Mouse (Mus musculus): ENCODE results near the gene Trip11.
"Not testable (repeated sequence)": the region's sequence is repeated elsewhere in the genome, so short reads cannot be mapped to it uniquely, and the experiment has no call there.

Gene Trip11

GRCm38 (mm10) chr12:101912626-101913490 lies at the start of gene Trip11:
Trip11 (minus strand) TSS chr12:101913267.
- DNase-seq = peak; percentile 92 to 93

DNA sequence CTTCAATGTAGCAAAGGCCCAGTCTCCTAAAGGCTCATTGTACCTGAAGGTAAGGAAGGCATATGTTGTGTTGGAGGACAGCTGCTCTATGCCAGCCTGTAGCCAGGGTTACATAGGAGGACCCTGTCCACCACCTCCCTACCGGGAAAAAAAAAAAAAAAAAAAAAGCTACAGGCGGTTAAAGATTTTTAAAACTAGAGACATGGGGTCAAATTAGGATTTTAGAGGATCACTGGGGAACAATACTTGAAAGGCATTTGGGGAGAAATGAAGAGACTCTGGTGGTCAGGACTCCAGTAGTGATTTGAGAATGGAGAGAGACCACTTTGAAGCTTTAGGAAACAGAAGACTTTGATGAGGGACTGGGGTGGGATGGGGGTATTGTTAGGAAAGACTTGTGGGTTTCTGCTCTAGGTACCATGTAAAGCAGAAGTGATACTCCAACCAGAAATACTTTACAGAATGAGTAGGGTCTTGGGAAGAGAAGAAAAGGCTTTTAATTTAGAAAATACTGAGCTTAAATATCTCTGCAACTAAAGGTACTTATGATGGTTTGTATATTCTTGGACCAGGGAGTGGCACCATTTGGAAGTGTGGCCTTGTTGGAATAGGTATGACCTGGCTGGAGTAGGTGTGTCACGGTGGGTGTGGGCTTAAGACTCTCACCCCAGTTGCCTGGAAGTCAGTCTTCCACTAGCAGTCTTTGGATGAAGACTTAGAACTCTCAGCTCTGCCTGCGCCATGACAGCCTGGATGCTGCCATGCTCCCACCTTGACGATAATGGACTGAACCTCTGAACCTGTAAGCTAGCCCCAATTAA lies 46.1 kb upstream of the Trip11 start:
- DNase-seq = not testable (repeated sequence)

DNA sequence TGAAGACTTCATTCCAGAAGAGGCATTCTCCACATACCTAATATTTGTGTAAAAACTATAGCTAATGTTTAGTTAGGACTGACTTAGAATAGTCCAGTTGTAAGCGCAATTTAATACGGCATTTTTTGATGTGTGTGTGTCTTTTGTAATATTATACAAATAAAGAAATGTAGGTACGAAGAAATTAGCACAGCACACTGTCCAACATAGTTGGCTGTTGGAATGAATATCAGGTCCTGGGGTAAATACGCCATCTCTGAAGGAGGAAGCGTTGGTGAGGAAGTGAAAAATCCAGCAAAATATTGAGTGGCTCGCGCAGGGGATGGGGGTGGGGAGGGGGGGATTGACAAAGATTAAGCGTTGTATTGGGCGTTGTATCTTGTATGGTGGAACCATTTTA lies 45.5 kb upstream of the Trip11 start:
- no peak for DNase-seq

GRCm38 (mm10) chr12:101957942-101958544 lies 45.0 kb upstream of the Trip11 start, which contains the start of gene Atxn3:
Atxn3 (minus strand) TSS chr12:101958246.
- DNase-seq = peak; percentile 98

DNA sequence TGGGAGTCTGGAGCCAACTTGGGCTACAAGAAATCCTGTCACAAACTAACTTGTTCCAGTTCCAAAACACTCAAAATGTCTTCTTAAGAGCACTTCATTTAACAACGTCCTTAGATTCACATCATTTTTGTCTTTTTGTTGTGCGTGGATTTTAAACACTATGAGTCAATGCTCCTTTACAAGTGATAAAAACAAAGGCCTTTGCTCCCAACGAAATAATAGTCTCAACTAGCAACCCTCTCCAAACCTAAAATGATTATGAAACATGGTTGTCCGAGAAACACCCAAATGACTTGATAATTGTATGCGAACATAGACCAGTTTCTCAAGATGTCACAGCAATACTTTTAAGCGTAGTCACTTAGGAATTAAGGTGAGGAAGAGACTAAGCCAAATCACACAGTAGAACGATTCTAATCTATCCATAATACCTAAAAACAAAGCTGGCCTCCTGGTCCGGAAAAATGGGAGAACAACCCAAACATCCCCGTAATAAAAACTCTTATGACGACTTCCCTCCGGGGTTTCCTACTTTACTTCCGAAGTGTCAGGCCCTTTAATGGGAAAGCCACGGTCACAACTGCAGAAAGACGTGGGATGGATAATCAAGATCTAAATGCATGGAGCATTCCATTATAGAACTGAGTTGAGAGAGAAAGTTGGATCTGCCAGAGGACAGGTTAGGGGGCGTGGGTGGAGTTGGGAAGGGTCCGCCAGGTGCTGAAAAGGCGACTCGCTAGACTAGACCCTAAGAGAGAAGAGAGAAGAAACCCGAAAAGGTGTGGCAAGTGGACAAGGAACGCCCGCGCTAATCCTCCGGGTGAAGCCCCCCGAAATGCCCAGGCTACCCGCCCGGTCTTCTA lies 44.2 kb upstream of the Trip11 start:
- DNase-seq = no peak

DNA sequence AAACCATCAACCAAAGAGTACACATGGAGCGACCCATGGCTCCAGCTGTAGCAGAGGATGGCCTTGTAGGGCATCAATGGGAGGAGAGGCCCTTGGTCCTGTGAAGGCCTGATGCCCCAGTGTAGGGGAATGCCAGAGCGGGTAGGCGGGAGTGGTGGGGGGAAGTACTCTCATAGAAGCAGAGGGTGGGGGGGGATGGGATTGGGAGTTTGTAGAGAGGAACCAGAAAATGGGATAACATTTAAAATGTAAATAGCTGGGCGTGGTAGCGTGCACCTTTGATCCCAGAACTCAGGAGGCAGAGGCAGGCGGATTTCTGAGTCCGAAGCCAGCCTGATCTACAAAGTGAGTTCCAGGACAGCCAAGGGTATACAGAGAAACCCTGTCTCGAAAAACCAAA lies 42.8 kb upstream of the Trip11 start:
- DNase-seq = not testable (repeated sequence)

DNA sequence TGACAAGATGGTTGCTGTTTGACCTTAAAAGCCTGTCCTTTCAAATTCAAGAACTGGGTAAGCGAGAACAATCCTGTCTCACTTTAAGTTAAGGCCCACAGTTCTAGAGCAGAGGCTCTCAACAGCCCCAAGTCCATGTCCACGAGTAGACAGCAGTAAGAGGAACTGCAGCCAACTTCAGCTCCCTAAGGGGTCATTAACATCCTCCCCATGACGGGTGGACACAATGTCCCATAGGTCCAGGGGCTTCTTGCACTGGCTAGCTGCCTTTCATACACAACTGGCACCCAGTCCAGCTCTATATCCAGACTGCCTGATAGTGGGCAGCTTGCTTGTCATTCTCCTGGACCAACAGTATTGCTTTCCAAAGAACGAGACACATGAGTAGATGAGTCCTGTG lies 35.7 kb upstream of the Trip11 start:
- no peak for DNase-seq

- DNase-seq = no peak
Measured at GRCm38 (mm10) chr12:101947986-101948385, 34.9 kb upstream of the Trip11 start.

DNA sequence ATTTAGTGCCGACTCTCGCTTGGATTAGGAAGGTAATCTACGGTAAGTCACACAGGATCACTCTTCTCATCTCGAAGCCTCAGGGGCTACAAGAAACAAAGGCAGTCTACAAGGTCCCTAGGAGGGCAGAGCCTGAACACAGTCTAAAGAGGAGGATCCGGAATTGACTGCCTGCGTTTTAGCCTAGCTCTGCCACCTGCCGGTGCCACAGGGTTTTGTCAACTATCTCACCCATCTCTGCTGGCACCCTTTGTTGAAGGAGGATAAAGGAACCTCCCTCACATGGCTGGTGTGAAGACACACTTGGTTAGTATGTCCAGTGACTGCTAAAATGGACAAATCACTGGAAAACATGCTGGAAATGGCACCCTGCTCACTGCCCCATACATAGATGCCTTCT lies 24.5 kb upstream of the Trip11 start:
- DNase-seq = no peak

GRCm38 (mm10) chr12:101935223-101935622 lies 22.2 kb upstream of the Trip11 start:
- DNase-seq = no peak

- DNase-seq = no peak
Measured at GRCm38 (mm10) chr12:101928423-101928822, 15.4 kb upstream of the Trip11 start.

DNA sequence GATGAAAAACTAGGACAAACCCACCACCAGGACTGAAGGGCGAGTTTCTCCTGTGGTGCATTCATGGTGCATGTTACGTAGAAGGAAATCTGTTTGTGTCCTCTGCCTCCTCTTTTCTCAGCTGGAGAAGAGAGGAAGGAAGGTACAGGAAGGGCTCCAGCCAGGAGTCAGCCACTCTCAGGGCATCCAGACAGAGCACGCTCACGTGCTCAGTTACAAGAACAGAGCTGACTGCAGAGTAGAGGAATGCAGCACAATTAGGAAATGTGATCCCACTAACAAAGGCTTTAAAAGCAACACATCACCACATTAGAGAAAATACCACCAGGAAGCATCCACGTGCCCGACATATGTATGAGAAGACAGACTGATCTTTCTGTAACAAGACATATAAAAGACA lies 9.2 kb upstream of the Trip11 start:
- no peak for DNase-seq

DNA sequence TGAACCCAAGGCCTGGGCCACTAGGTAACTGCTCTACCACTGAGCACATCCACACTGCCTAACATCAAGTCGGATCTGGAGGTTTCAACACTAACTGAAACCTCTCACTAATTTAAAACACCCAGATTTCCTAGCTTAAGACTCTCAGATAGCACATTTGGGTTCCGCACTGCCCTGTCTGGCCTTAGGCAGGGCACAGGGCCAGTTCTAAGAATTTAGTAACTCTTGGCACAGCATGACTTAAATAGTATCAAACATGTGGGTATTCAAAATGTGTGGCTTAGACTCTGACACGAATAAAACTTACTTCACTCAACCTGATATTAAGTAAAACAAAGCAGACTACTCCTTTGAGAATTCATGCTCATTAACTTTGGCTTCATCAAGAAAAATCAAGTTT lies 6.8 kb upstream of the Trip11 start:
- DNase-seq = no peak

GRCm38 (mm10) chr12:101917165-101917564 lies 4.1 kb upstream of the Trip11 start:
- no peak for DNase-seq

DNA sequence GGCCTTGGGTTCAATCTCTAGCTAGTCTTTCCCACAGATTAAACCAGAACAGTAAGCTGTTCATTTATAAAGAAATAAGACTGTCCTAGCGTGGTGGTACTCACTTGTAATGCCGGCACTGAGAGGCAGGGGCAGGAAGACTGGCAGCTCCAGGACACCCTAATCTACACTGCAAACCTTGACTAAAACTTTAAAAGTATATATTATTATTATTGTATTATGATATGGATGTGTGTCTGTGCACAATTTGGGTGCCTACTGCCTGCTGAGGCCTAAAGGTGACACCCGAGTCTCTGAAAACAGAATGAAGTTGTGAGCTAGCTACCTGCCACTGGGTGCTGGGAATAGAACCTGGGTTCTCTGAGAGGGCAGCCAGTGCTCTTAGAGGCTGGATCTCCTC lies 1.7 kb downstream of the Trip11 start:
- no peak for DNase-seq

DNA sequence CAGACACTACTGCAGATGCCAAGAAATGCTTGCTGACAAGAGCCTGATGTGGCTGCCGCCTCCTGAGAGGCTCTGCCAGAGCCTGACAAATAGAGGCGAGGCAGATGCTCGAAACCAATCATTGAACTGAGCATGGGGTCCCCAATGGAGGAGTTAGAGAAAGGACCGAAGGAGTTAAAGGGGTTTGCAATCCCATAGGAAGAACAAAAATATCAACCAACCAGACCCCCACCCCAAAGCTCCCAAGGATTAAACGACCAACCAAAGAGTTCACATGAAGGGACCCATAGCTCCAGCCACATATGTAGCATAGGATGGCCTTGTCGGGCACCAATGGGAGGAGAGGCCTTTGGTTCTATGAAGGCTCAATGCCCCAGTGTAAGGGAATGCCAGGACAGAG lies 2.7 kb downstream of the Trip11 start:
- no peak for DNase-seq

DNA sequence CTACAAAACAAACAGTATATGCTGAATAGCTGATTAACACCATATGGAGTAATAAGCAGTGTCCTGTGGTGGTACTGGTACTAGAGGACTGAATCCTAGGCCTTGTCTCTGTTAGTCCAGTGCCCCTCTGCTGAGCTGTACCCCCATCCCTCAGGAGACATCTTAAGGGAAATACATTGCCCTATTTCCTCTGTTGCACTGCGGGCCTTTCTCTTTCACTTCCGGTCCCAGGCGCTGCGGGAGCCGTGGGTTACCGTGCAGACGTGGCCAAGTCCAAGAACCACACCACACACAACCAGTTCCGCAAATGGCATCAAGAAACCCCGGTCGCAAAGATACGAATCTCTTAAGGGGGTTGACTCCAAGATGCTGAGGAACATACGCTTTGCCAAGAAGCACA lies 7.2 kb downstream of the Trip11 start:
- DNase-seq = no peak

GRCm38 (mm10) chr12:101904906-101905305 lies 8.2 kb downstream of the Trip11 start:
- DNase-seq = no peak

- DNase-seq = no peak
Measured at GRCm38 (mm10) chr12:101904170-101904569, 8.9 kb downstream of the Trip11 start.

DNA sequence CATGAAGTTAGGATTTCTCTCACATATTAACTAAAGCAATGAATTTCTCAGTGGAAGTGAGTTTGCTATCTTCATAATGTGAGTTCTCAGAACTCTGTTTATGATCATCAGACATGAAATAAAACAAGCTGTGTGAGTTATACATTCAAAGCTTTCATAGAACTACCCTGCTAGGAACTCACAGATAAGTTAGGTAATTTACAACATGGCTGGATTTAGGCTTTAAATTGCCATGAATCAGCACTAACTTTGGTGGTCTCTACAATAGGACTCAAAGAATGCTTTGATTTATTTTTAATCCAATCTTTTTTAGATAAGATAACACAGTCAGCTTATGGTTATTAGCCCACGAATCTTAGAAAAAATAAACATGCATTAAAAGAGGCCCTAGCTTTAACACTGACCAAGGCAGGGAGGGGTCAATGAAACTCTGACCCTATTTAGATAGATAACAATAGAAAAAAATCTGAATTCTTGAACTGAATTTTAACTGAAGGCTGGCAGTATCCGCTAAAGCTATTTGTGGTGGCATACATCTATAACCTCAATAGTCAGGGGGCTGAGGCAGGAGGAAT lies 13.3 kb downstream of the Trip11 start:
- no peak for DNase-seq

DNA sequence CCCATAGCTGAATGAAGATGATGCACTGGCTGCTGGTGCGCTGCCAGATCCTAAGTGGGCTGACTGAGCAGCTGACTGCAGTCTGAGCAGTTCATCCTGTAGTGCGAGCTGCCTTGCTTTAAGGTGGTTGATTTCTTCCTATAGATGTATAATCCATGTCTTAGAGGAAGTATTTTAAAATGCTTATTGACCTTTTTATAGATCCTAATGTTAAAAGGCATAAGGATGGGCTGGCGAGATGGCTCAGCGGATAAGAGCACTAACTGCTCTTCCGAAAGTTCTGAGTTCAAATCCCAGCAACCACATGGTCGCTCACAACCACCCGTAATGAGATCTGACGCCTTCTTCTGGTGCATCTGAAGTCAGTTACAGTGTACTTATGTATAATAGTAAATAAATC lies 14.1 kb downstream of the Trip11 start:
- DNase-seq = no peak

- DNase-seq = peak; percentile 24 to 37
Measured at GRCm38 (mm10) chr12:101897113-101897512, 16.0 kb downstream of the Trip11 start.

All from lung, postnatal 4 days (tissue).